Mouse (Mus musculus): ENCODE results near the gene Phldb3. TPM values are rescaled to one million over a fixed set of nuclear protein-coding genes. Genes with fewer than 3 reads are reported as not detected.

The Phldb3 gene
- total and polyA plus RNA-seq, 2 experiments from 2014 or later: 0.73 TPM; not detected in 1

GRCm38 (mm10) chr7:24661118-24661904, 50.7 kb downstream of the Phldb3 start:
- no peak for TF ChIP-seq CTCF (IDR thresholded peaks at IDR 0.05; ENCODE audit: low read depth)
- Histone ChIP-seq H3K9ac (replicated peaks; ENCODE audit: low read length) (no peak overlapping the region), H3K4me3 (ENCODE audit: low read length) (no peak overlapping the region), H3K27me3 (ENCODE audit: insufficient read depth, low read length) (no peaks in the 10 kb centered on the region; the same call in 1 of the 2 replicates), H3K4me2 (ENCODE audit: low read depth, low read length) (no peak overlapping the region), H3K36me3 (ENCODE audit: insufficient read depth, low read length) (no peaks in the 10 kb centered on the region), H3K27ac (no peak overlapping the region), H3K9me3 (ENCODE audit: low read length) (no peaks in the 10 kb centered on the region), H3K4me1 (ENCODE audit: insufficient read depth, low read length) (no peaks in the 10 kb centered on the region)
- no peak for DNase-seq (ENCODE audit: low spot score)
- ATAC-seq: no peak
- 73% methylated on average over 17 of the region's 17 CpGs for WGBS

GRCm38 (mm10) chr7:24662575-24662974, 52.0 kb downstream of the Phldb3 start:
- 12% methylated on average over 8 of the region's 8 CpGs for WGBS
- H3K36me3 ChIP-seq (ENCODE audit: insufficient read depth, low read length): no peaks in the 10 kb centered on the region
- ATAC-seq (peak; percentile 66; the same call in 1 of the 2 replicates), DNase-seq (ENCODE audit: low spot score) (peak; percentile 84)
- no peak overlapping the region for H3K4me2 ChIP-seq (ENCODE audit: low read depth, low read length)
- no peaks in the 10 kb centered on the region for H3K4me1 ChIP-seq (ENCODE audit: insufficient read depth, low read length)
- peak; percentile 96 for TF ChIP-seq CTCF (IDR thresholded peaks at IDR 0.05; ENCODE audit: low read depth)
- no peak overlapping the region for H3K27ac ChIP-seq
- no peaks in the 10 kb centered on the region; the same call in 1 of the 2 replicates for H3K27me3 ChIP-seq (ENCODE audit: insufficient read depth, low read length)
- no peaks in the 10 kb centered on the region for H3K9me3 ChIP-seq (ENCODE audit: low read length)
- no peak overlapping the region for H3K4me3 ChIP-seq (ENCODE audit: low read length)
- no peak overlapping the region for H3K9ac ChIP-seq (replicated peaks; ENCODE audit: low read length)

GRCm38 (mm10) chr7:24664301-24664700, 53.7 kb downstream of the Phldb3 start:
- TF ChIP-seq CTCF (IDR thresholded peaks at IDR 0.05; ENCODE audit: low read depth): no peak
- Histone ChIP-seq H3K4me2 (ENCODE audit: low read depth, low read length) (no peak overlapping the region), H3K36me3 (ENCODE audit: insufficient read depth, low read length) (no peaks in the 10 kb centered on the region), H3K4me1 (ENCODE audit: insufficient read depth, low read length) (no peaks in the 10 kb centered on the region), H3K4me3 (ENCODE audit: low read length) (no peak overlapping the region), H3K27me3 (ENCODE audit: insufficient read depth, low read length) (no peaks in the 10 kb centered on the region; the same call in 1 of the 2 replicates), H3K9me3 (ENCODE audit: low read length) (no peaks in the 10 kb centered on the region), H3K27ac (no peak overlapping the region), H3K9ac (replicated peaks; ENCODE audit: low read length) (no peak overlapping the region)
- DNase-seq (ENCODE audit: low spot score) (no peak), ATAC-seq (no peak)
- 46% methylated on average over 8 of the region's 8 CpGs for WGBS

GRCm38 (mm10) chr7:24664959-24665358, 54.4 kb downstream of the Phldb3 start:
- WGBS: 68% methylated on average over 9 of the region's 9 CpGs

GRCm38 (mm10) chr7:24671944-24672439, 61.4 kb downstream of the Phldb3 start:
- no peak overlapping the region for H3K4me2 ChIP-seq (ENCODE audit: low read depth, low read length)
- H3K9me3 ChIP-seq (ENCODE audit: low read length): no peaks in the 10 kb centered on the region
- H3K36me3 ChIP-seq (ENCODE audit: insufficient read depth, low read length): no peaks in the 10 kb centered on the region
- no peak overlapping the region for H3K9ac ChIP-seq (replicated peaks; ENCODE audit: low read length)
- no peak for DNase-seq (ENCODE audit: low spot score)
- H3K4me3 ChIP-seq (ENCODE audit: low read length): no peak overlapping the region
- WGBS: 93% methylated on average over 23 of the region's 23 CpGs
- ATAC-seq: no peak
- no peak for TF ChIP-seq CTCF (IDR thresholded peaks at IDR 0.05; ENCODE audit: low read depth)
- H3K27ac ChIP-seq: no peak overlapping the region
- no peaks in the 10 kb centered on the region for H3K4me1 ChIP-seq (ENCODE audit: insufficient read depth, low read length)
- no peaks in the 10 kb centered on the region for H3K27me3 ChIP-seq (ENCODE audit: insufficient read depth, low read length)

More at GRCm38 (mm10) chr7:24664959-24665358, 54.4 kb downstream of the Phldb3 start:
- Histone ChIP-seq H3K36me3 (ENCODE audit: insufficient read depth, low read length) (no peaks in the 10 kb centered on the region), H3K4me3 (ENCODE audit: low read length) (no peak overlapping the region), H3K9me3 (ENCODE audit: low read length) (no peaks in the 10 kb centered on the region), H3K27ac (no peak overlapping the region), H3K9ac (replicated peaks; ENCODE audit: low read length) (no peak overlapping the region), H3K4me2 (ENCODE audit: low read depth, low read length) (no peak overlapping the region), H3K4me1 (ENCODE audit: insufficient read depth, low read length) (no peaks in the 10 kb centered on the region), H3K27me3 (ENCODE audit: insufficient read depth, low read length) (no peaks in the 10 kb centered on the region; the same call in 1 of the 2 replicates)
- ATAC-seq (no peak), DNase-seq (ENCODE audit: low spot score) (no peak)
- no peak for TF ChIP-seq CTCF (IDR thresholded peaks at IDR 0.05; ENCODE audit: low read depth)

GRCm38 (mm10) chr7:24676575-24676974, 66.0 kb downstream of the Phldb3 start, which contains the start of gene Tex101:
TSS of gene Tex101 (minus strand) at chr7:24676675.
- no peaks in the 10 kb centered on the region for H3K27me3 ChIP-seq (ENCODE audit: insufficient read depth, low read length)
- no peaks in the 10 kb centered on the region for H3K9me3 ChIP-seq (ENCODE audit: low read length)
- no peaks in the 10 kb centered on the region for H3K4me1 ChIP-seq (ENCODE audit: insufficient read depth, low read length)
- no peak within 1 kb of the TSS for H3K4me3 ChIP-seq (ENCODE audit: low read length)
- no peaks in the 10 kb centered on the region for H3K36me3 ChIP-seq (ENCODE audit: insufficient read depth, low read length)
- ATAC-seq (no peak), DNase-seq (ENCODE audit: low spot score) (no peak)
- 91% methylated on average over 9 of the region's 9 CpGs for WGBS
- no peak within 1 kb of the TSS for H3K9ac ChIP-seq (replicated peaks; ENCODE audit: low read length)
- H3K4me2 ChIP-seq (ENCODE audit: low read depth, low read length): no peak within 1 kb of the TSS
- H3K27ac ChIP-seq: no peak within 1 kb of the TSS
- no peak for TF ChIP-seq CTCF (IDR thresholded peaks at IDR 0.05; ENCODE audit: low read depth)

Other genes with a start within 250 kb of the Phldb3 start
- gene Kcnn4, start 240.5 kb upstream of the Phldb3 start, total RNA-seq (2014; rRNA removed): 1.1 and 3.9 TPM in 2 replicates
- 1.2 and 1.9 TPM in 2 replicates for gene Kcnn4, start 240.5 kb upstream of the Phldb3 start, polyA plus RNA-seq (2015; fragmentation: Nextera tagmentation; extraction: Ambion mirVana)
- gene Smg9, start 211.1 kb upstream of the Phldb3 start, total RNA-seq (2014; rRNA removed): 34.5 and 52.3 TPM in 2 replicates
- gene Smg9, start 211.1 kb upstream of the Phldb3 start, polyA plus RNA-seq (2015; fragmentation: Nextera tagmentation; extraction: Ambion mirVana): 27.4 and 29.7 TPM in 2 replicates
- gene Irgc1, start 158.5 kb upstream of the Phldb3 start, total RNA-seq (2014; rRNA removed): not detected in 2 replicates
- gene Irgc1, start 158.5 kb upstream of the Phldb3 start, polyA plus RNA-seq (2015; fragmentation: Nextera tagmentation; extraction: Ambion mirVana): not detected in 2 replicates
- 3.0 and 4.8 TPM in 2 replicates for gene Plaur, start 148.3 kb upstream of the Phldb3 start, total RNA-seq (2014; rRNA removed)
- gene Plaur, start 148.3 kb upstream of the Phldb3 start, polyA plus RNA-seq (2015; fragmentation: Nextera tagmentation; extraction: Ambion mirVana): 1.3 and 1.4 TPM in 2 replicates
- 423 and 447 TPM in 2 replicates for gene Cadm4, start 128.7 kb upstream of the Phldb3 start, total RNA-seq (2014; rRNA removed)
- 97.9 and 101 TPM in 2 replicates for gene Cadm4, start 128.7 kb upstream of the Phldb3 start, polyA plus RNA-seq (2015; fragmentation: Nextera tagmentation; extraction: Ambion mirVana)
- gene Zfp428, start 103.8 kb upstream of the Phldb3 start, total RNA-seq (2014; rRNA removed): 138 and 152 TPM in 2 replicates
- gene Zfp428, start 103.8 kb upstream of the Phldb3 start, polyA plus RNA-seq (2015; fragmentation: Nextera tagmentation; extraction: Ambion mirVana): 219 and 222 TPM in 2 replicates
- not detected in 2 replicates for gene AC161166.1, start 98.3 kb upstream of the Phldb3 start, total RNA-seq (2014; rRNA removed)
- gene AC161166.1, start 98.3 kb upstream of the Phldb3 start, polyA plus RNA-seq (2015; fragmentation: Nextera tagmentation; extraction: Ambion mirVana): 0.19 and 0.55 TPM in 2 replicates
- gene Irgq, start 80.1 kb upstream of the Phldb3 start, total RNA-seq (2014; rRNA removed): 103 and 107 TPM in 2 replicates
- 16.9 and 20.0 TPM in 2 replicates for gene Irgq, start 80.1 kb upstream of the Phldb3 start, polyA plus RNA-seq (2015; fragmentation: Nextera tagmentation; extraction: Ambion mirVana)
- gene Pinlyp, start 64.6 kb upstream of the Phldb3 start, total RNA-seq (2014; rRNA removed): not detected in 2 replicates
- not detected in 2 replicates for gene Pinlyp, start 64.6 kb upstream of the Phldb3 start, polyA plus RNA-seq (2015; fragmentation: Nextera tagmentation; extraction: Ambion mirVana)
- gene Xrcc1, start 64.5 kb upstream of the Phldb3 start, total RNA-seq (2014; rRNA removed): 36.7 and 50.8 TPM in 2 replicates
- gene Xrcc1, start 64.5 kb upstream of the Phldb3 start, polyA plus RNA-seq (2015; fragmentation: Nextera tagmentation; extraction: Ambion mirVana): 44.0 and 45.1 TPM in 2 replicates
- gene Ethe1, start 23.2 kb upstream of the Phldb3 start, total RNA-seq (2014; rRNA removed): 36.3 and 43.8 TPM in 2 replicates
- 24.4 and 25.3 TPM in 2 replicates for gene Ethe1, start 23.2 kb upstream of the Phldb3 start, polyA plus RNA-seq (2015; fragmentation: Nextera tagmentation; extraction: Ambion mirVana)
- gene Zfp575, start 23.1 kb upstream of the Phldb3 start, total RNA-seq (2014; rRNA removed): 1.0 and 1.2 TPM in 2 replicates
- gene Zfp575, start 23.1 kb upstream of the Phldb3 start, polyA plus RNA-seq (2015; fragmentation: Nextera tagmentation; extraction: Ambion mirVana): 20.3 and 21.0 TPM in 2 replicates
- 1.3 and 1.4 TPM in 2 replicates for gene Lypd3, start 25.8 kb downstream of the Phldb3 start, total RNA-seq (2014; rRNA removed)
- gene Lypd3, start 25.8 kb downstream of the Phldb3 start, polyA plus RNA-seq (2015; fragmentation: Nextera tagmentation; extraction: Ambion mirVana): 1.2 and 1.3 TPM in 2 replicates
- gene Tex101, start 65.9 kb downstream of the Phldb3 start, total RNA-seq (2014; rRNA removed): not detected in 2 replicates
- gene Tex101, start 65.9 kb downstream of the Phldb3 start, polyA plus RNA-seq (2015; fragmentation: Nextera tagmentation; extraction: Ambion mirVana): not detected in 2 replicates
- not detected in 2 replicates for gene BC049730, start 98.5 kb downstream of the Phldb3 start, total RNA-seq (2014; rRNA removed)
- not detected in 2 replicates for gene BC049730, start 98.5 kb downstream of the Phldb3 start, polyA plus RNA-seq (2015; fragmentation: Nextera tagmentation; extraction: Ambion mirVana)
- gene Gm4763, start 116.1 kb downstream of the Phldb3 start, total RNA-seq (2014; rRNA removed): not detected in 2 replicates
- not detected in 2 replicates for gene Gm4763, start 116.1 kb downstream of the Phldb3 start, polyA plus RNA-seq (2015; fragmentation: Nextera tagmentation; extraction: Ambion mirVana)
- gene Cd177, start 149.5 kb downstream of the Phldb3 start, total RNA-seq (2014; rRNA removed): 2.2 and 2.8 TPM in 2 replicates
- 0.38 and 0.55 TPM in 2 replicates for gene Cd177, start 149.5 kb downstream of the Phldb3 start, polyA plus RNA-seq (2015; fragmentation: Nextera tagmentation; extraction: Ambion mirVana)
- not detected in 2 replicates for gene Ceacam10, start 166.4 kb downstream of the Phldb3 start, total RNA-seq (2014; rRNA removed)
- gene Ceacam10, start 166.4 kb downstream of the Phldb3 start, polyA plus RNA-seq (2015; fragmentation: Nextera tagmentation; extraction: Ambion mirVana): 0.63 and 0.80 TPM in 2 replicates